Mouse (Mus musculus) intestine, embryonic 14.5 days (tissue): ENCODE data around the gene Cxcl16. TPM values are rescaled to one million over a fixed set of nuclear protein-coding genes. Genes with fewer than 3 reads are reported as not detected.

Experiments
- ATAC-seq: fragments of 200-750 bp; cut with Nextera tagmentation; replicated peaks from 2 replicates; pipeline ENCODE4 v1.8.0; 2017; ENCODE audit warnings: low read depth, moderate number of reproducible peaks, moderate TSS enrichment, moderate library complexity; ENCODE audit not compliant: low FRiP score, low TSS enrichment
- DNase-seq: peaks from one replicate; pipeline ENCODE4 v3.0.0-alpha.2; 2018; ENCODE audit warnings: low spot score
- H3K27ac ChIP-seq: fragments of 300-500 bp; sonication (generic); 2 replicates; pipeline ENCODE4 v1.5.1; 2014; ENCODE audit warnings: low read depth, mild to moderate bottlenecking, control low read depth
- H3K27me3 ChIP-seq: fragments of 300-500 bp; sonication (generic); replicated peaks from 2 replicates; pipeline ENCODE4 v1.6.1; 2014; ENCODE audit warnings: low read length, control low read depth; ENCODE audit not compliant: control insufficient read depth, insufficient read depth
- H3K36me3 ChIP-seq: fragments of 300-500 bp; sonication (generic); 2 replicates; pipeline ENCODE4 v1.6.1; 2014; ENCODE audit warnings: low read length, control low read depth; ENCODE audit not compliant: control insufficient read depth, insufficient read depth
- H3K4me1 ChIP-seq: fragments of 300-500 bp; sonication (generic); replicated peaks from 2 replicates; pipeline ENCODE4 v1.6.1; 2014; ENCODE audit warnings: low read length, control low read depth, mixed read lengths; ENCODE audit not compliant: control insufficient read depth, insufficient read depth
- H3K4me2 ChIP-seq: fragments of 300-500 bp; sonication (generic); 2 replicates; pipeline ENCODE4 v1.6.1; 2014; ENCODE audit warnings: low read length
- H3K4me3 ChIP-seq: fragments of 300-500 bp; sonication (generic); 2 replicates; pipeline ENCODE4 v1.5.1; 2014; ENCODE audit warnings: low read depth, low read length, control low read depth, mixed read lengths
- H3K9ac ChIP-seq: fragments of 300-500 bp; sonication (generic); 2 replicates; pipeline ENCODE4 v1.6.1; 2014; ENCODE audit warnings: mild to moderate bottlenecking, low read length
- H3K9me3 ChIP-seq: fragments of 300-500 bp; sonication (generic); 2 replicates; pipeline ENCODE4 v1.6.1; 2016; ENCODE audit warnings: low read length, control low read depth; ENCODE audit not compliant: control insufficient read depth
- WGBS: fragments of 180-500 bp; shearing (Covaris S2); extraction: QIAGEN DNeasy Blood & Tissue Kit; methylation state at CpG from one replicate; pipeline ENCODE4 v1.1.7; 2014; 5-methylcytosine and 5-hydroxymethylcytosine counted together
- polyA plus RNA-seq: library from polyadenylated mRNA; unstranded; fragments of >200 nt; fragmentation: Nextera tagmentation; extraction: Ambion mirVana; gene quantifications from 2 replicates; pipeline ENCODE4 v1.2.1, GENCODE M21; 2014

The Cxcl16 gene
- 8.0 and 10.0 TPM in 2 replicates for polyA plus RNA-seq

DNA sequence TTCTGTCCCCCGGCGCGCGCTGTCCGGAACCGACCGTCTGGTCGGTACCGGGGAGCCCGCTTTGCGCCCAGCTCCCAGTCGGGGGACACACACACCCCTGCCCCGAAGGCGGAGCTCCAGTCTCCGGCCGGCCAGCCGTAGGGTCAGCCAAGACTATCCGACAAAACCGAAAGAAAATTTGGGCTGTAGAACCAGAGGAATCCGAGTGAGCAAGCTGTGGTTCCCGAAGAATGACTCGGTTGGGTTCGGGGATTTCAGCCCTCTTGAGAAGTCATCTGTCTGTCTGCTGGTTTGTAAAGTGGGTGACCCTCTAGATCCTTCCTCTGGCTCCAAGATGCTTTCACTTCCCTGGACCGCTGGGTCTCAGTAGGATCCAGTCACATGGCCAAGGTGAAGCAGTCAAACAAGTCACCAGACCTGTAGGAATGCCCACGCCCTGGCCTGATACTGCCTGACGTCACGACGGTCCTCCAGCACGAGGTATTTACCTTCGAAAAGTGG lies at the start of gene Cxcl16:
Gene Cxcl16 (minus strand): TSS at position 384 of the 501 bp plus-strand sequence.
- Histone ChIP-seq H3K9me3 (no peaks in the 10 kb centered on the region), H3K27me3 (peaks cover 24% of the 10 kb centered on the region), H3K9ac (peak within 1 kb of the TSS; percentile 60), H3K4me2 (peak within 1 kb of the TSS; percentile 100), H3K27ac (peak within 1 kb of the TSS; percentile 9; the same call in 1 of the 2 replicates), H3K4me1 (no peaks in the 10 kb centered on the region; the same call in none of the 2 replicates), H3K36me3 (no peaks in the 10 kb centered on the region), H3K4me3 (peak within 1 kb of the TSS; percentile 62)
- ATAC-seq = peak; percentile 73
- no peak for DNase-seq
- 4% methylated on average over 30 of the region's 30 CpGs for WGBS

DNA sequence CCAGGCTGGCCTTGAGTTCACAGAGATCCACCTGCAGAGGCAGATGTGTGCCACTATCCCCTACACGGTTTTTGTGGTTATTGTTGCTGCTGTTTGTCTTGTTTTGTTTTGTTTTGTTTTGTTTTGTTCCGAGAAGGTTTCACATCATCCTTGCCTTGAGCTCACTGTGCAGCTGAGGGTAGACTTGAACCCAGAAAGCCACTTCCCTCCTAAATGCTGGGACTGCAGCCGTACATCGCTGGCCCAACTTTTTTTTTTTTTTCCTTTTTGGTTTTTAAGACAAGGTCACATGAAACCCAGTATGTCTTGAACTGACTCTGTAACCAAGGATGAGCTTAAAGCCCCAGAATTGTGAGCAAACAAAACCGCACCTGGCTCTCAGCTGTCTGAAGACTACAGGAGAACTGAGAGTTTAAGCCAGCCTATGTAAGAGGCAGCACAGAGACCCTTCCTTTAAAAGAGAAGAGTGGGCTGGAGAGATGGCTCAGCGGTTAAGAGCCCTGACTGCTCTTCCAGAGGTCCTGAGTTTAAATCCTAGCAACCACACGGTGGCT lies 47.3 kb upstream of the Cxcl16 start:
- 70% methylated on average over 7 of the region's 7 CpGs for WGBS
- H3K36me3 ChIP-seq = no peaks in the 10 kb centered on the region
- H3K27ac ChIP-seq = no peak overlapping the region
- H3K9ac ChIP-seq = no peak overlapping the region
- no peaks in the 10 kb centered on the region for H3K9me3 ChIP-seq
- H3K4me1 ChIP-seq = peaks cover 6% of the 10 kb centered on the region; the same call in 1 of the 2 replicates
- no peak overlapping the region for H3K4me3 ChIP-seq
- H3K27me3 ChIP-seq = peaks cover 7% of the 10 kb centered on the region; the same call in 1 of the 2 replicates
- H3K4me2 ChIP-seq = no peak overlapping the region
- DNase-seq = no peak
- no peak for ATAC-seq

DNA sequence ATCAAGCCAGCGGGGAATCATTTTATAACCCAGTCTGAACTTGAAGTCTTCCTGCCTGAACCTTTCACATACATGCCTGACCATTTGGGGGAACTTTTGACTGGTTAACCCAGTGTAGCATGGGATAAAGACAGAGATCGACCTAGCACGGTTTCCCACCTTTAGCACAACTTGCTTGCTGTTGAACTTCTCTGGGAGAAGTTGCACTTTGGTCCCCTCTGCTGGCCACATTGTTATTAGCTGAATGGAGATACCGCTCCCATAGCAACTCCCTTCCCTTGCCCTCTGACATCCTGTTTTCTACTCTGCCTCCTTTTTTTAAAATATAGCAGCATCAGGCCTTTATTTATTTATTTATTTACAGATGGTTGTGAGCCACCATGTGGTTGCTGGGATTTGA lies 46.6 kb upstream of the Cxcl16 start:
- H3K4me3 ChIP-seq = no peak overlapping the region
- H3K4me1 ChIP-seq = peaks cover 6% of the 10 kb centered on the region; the same call in 1 of the 2 replicates
- peaks cover 7% of the 10 kb centered on the region; the same call in 1 of the 2 replicates for H3K27me3 ChIP-seq
- 22% methylated on average over 4 of the region's 4 CpGs for WGBS
- DNase-seq = peak; percentile 82
- no peaks in the 10 kb centered on the region for H3K9me3 ChIP-seq
- H3K27ac ChIP-seq = no peak overlapping the region
- peak overlapping the region; percentile 23; the same call in 1 of the 2 replicates for H3K4me2 ChIP-seq
- H3K36me3 ChIP-seq = no peaks in the 10 kb centered on the region
- no peak for ATAC-seq
- no peak overlapping the region for H3K9ac ChIP-seq

DNA sequence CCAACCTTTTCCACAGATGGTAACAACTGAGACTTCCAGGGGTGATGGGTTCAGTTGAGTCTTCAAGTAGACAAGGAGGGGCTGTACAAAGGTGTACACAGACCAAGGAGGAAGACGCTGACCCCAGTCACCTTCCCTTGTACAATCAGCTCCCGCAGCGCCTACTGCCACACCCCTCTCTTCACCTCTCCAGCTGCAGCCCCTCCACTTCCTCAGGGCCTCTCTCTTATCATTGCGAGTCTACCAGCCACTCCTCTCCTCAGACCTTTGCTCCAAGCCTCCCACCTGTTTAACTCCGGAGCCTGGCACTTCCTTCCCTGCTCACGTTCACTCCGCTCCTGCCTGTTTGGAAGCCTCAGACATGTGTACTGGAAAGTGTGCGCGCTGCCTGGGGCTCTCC lies 45.2 kb upstream of the Cxcl16 start, which contains the start of gene Tm4sf5:
Gene Tm4sf5 (plus strand): TSS at position 275 of the 400 bp plus-strand sequence.
- Histone ChIP-seq H3K27ac (peak within 1 kb of the TSS; percentile 75), H3K4me1 (peaks cover 6% of the 10 kb centered on the region; the same call in 1 of the 2 replicates), H3K4me3 (peak within 1 kb of the TSS; percentile 22), H3K9ac (no peak within 1 kb of the TSS; the same call in 1 of the 2 replicates), H3K9me3 (no peaks in the 10 kb centered on the region), H3K36me3 (no peaks in the 10 kb centered on the region), H3K27me3 (peaks cover 7% of the 10 kb centered on the region; the same call in 1 of the 2 replicates), H3K4me2 (peak within 1 kb of the TSS; percentile 39)
- DNase-seq (no peak), ATAC-seq (peak; percentile 85)
- 50% methylated on average over 9 of the region's 9 CpGs for WGBS

DNA sequence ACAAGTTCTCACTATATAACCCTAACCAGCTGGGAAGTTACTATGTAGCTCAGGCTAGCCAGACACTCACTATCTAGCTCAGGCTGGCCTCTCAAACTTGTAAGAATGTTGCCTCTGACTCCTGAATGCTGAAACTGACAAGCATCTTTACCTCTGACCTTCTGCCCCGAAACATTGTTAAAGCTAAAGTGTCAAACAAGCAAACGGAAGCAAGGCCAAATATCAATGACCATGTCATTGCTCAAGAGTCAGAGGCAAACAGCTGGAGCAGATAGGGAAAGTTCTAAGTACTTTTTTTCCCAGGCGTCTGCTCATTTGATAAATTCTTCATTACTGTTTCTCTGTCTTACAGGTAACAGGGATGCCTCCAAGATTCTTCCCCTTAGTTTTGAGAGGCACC lies 42.2 kb upstream of the Cxcl16 start:
- no peak overlapping the region for H3K4me2 ChIP-seq
- no peaks in the 10 kb centered on the region for H3K36me3 ChIP-seq
- H3K9ac ChIP-seq = no peak overlapping the region
- 49% methylated on average over 3 of the region's 3 CpGs for WGBS
- no peaks in the 10 kb centered on the region for H3K27me3 ChIP-seq
- H3K4me3 ChIP-seq = no peak overlapping the region
- H3K4me1 ChIP-seq = 0 out of 2 replicates have a peak, but pooled peaks cover 2% of the 10 kb centered on the region
- no peak for ATAC-seq
- no peak overlapping the region for H3K27ac ChIP-seq
- DNase-seq = no peak
- no peaks in the 10 kb centered on the region for H3K9me3 ChIP-seq

DNA sequence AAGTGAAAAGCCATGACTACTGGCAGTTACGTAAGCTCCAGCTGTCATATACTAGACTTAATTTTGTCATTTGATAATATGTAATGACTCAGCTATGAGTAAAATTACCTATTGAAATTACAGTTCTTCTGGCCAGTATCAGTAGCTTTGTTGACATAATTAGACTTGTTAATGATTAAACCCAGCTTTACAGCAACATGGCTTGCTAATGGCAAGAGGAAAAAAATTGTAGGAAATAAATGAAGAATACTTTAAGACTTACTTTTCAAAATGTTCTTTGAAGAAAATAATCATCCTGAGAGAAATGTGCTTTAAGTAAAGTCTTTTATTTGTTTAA lies 40.7 kb upstream of the Cxcl16 start:
- no peak for DNase-seq
- Histone ChIP-seq H3K4me2 (no peak overlapping the region), H3K9ac (no peak overlapping the region), H3K4me1 (no peaks in the 10 kb centered on the region), H3K9me3 (no peaks in the 10 kb centered on the region), H3K36me3 (no peaks in the 10 kb centered on the region), H3K27ac (no peak overlapping the region), H3K27me3 (no peaks in the 10 kb centered on the region), H3K4me3 (no peak overlapping the region)
- 79% methylated on average over 1 of the region's 1 CpGs for WGBS
- ATAC-seq = no peak

DNA sequence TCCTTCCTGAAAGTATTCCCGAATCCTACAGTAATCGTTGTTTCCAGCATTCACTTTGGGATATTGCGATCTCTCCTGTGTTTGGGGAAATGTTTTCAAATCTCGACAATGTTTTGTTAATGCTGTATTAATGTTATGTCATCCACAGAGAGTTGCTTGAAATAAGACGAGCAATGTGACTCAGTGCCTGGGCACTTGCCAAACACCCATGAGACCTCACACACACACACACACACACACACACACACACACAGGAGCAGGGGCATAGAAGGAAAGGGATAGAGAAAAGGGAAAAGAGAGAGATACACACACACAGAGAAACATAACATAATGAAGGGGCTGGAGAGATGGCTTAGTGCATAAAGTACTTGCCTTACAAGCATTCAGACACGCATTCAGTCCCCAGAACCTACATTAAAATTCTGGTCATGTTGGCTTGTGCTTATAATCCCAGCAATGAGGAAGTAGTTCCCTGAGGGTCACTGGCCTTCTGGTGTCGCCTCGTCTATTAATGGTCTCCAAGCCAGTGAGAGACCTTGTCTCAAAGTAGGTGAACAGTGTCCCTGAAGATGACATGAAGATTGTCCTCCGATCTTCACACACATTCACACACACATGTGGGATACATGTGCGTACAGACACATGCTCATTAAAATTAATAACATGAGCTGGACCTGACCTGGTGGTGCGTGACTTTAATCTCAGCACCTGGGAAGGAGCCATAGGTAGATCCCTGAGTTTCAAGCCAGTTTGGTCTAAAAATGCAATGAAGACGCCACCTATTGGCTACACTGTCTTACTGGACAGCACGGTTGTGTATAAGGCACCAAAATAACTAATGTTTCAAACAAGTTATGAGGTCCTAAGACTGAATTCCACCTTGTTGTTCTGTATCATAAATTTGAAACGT lies 40.0 kb upstream of the Cxcl16 start:
- ATAC-seq (no peak), DNase-seq (no peak)
- no peak overlapping the region for H3K9ac ChIP-seq

DNA sequence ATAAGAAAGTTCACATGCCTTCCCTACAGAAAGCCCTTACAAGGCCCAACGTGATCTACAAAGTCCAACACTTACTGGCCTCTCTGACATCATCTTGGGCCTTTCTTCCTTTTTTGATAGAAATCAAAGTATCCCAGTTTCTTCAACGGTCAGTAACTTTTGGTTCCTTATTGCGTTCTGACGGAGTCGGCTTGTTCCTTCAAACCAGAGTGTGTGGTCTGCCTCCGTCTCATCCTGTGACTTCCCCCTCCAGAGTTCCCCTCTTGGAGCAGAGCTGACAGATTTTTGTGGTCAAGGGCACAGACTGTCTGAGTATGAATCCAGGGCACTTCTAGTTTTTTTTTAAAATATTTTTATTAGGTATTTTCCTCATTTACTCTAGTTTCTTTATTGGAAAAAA lies 29.9 kb upstream of the Cxcl16 start:
- Histone ChIP-seq H3K9ac (no peak overlapping the region), H3K36me3 (no peaks in the 10 kb centered on the region), H3K27ac (no peak overlapping the region), H3K4me3 (no peak overlapping the region), H3K4me1 (no peaks in the 10 kb centered on the region), H3K9me3 (no peaks in the 10 kb centered on the region), H3K4me2 (no peak overlapping the region), H3K27me3 (no peaks in the 10 kb centered on the region)
- WGBS = 89% methylated on average over 6 of the region's 6 CpGs
- ATAC-seq = no peak
- no peak for DNase-seq

More for the DNA sequence above, 40.0 kb upstream of the Cxcl16 start:
- H3K4me1 ChIP-seq = no peaks in the 10 kb centered on the region
- H3K4me3 ChIP-seq = no peak overlapping the region
- H3K9me3 ChIP-seq = no peaks in the 10 kb centered on the region
- no peaks in the 10 kb centered on the region for H3K36me3 ChIP-seq
- H3K27me3 ChIP-seq = no peaks in the 10 kb centered on the region
- H3K27ac ChIP-seq = no peak overlapping the region
- H3K4me2 ChIP-seq = no peak overlapping the region
- 67% methylated on average over 14 of the region's 14 CpGs for WGBS
